Mouse (Mus musculus) cerebellum, adult 2 months (tissue): ENCODE measurements at regions not wholly inside any gene's neighbourhood (a gene's known extent, or its start where the extent isn't known, plus 50 kb on each side); places are given as distances from the start of the nearest gene placed in this dataset.

Source experiments
- CTCF ChIP-seq: fragments of 200-500 bp; IDR thresholded peaks from 2 replicates; pipeline ENCODE4 v1.5.1; 2011; ENCODE audit warnings: low read depth, mild to moderate bottlenecking, control low read depth, low read length, moderate library complexity, borderline replicate concordance; ENCODE audit not compliant: insufficient read depth
- POLR2A ChIP-seq: fragments of 200-500 bp; IDR thresholded peaks from 2 replicates; pipeline ENCODE4 v1.6.1; 2011; ENCODE audit warnings: low read length, control low read depth, borderline replicate concordance; ENCODE audit not compliant: insufficient read depth

DNA sequence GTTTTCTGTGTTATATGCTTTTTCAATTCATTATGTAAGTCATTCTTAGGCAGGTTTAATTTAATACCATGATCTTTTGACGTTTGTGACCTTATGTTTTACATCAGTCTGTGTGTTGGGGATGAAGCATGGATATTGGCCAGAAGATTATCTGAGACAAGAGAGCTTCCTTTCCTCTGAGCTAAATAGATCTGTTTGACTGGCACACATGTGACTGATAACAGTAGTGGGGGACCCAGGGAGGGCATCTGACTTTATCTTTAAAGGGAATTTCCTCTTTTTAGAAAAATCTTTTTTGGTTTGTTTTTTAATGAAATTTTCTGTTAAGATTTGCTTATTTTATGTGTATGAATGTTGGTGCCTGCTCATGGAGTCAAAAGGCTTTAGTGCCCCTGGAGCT is 107.7 kb downstream of the Gm9733 start:
- TF ChIP-seq POLR2A: no peak
- no peak for TF ChIP-seq CTCF
